Mouse (Mus musculus): ENCODE measurements around the gene Gtf2a1l.

GRCm38 (mm10) chr17:88653375-88653769 is 15.1 kb upstream of the Gtf2a1l start:
- TF ChIP-seq SRF (IDR thresholded peaks at IDR 0.05; ENCODE audit: control insufficient read depth, insufficient read length, low read depth) (no peak), POLR2A (IDR thresholded peaks at IDR 0.05; ENCODE audit: insufficient read length, low read depth) (no peak), TCF12 (IDR thresholded peaks at IDR 0.05; ENCODE audit: insufficient read depth, poor library complexity, severe bottlenecking) (no peak), POLR2AphosphoS2 (IDR thresholded peaks at IDR 0.05; ENCODE audit: insufficient read length, low read depth) (no peak), TCF3 (IDR thresholded peaks at IDR 0.05; ENCODE audit: insufficient read length, low read depth) (no peak), E2F4 (IDR thresholded peaks at IDR 0.05; ENCODE audit: insufficient read depth) (no peak)
